Mouse (Mus musculus): ENCODE data around the gene Iqck.
A peak's percentile ranks its signal among the peaks of the same experiment; 100 is the strongest.

The Iqck gene

DNA sequence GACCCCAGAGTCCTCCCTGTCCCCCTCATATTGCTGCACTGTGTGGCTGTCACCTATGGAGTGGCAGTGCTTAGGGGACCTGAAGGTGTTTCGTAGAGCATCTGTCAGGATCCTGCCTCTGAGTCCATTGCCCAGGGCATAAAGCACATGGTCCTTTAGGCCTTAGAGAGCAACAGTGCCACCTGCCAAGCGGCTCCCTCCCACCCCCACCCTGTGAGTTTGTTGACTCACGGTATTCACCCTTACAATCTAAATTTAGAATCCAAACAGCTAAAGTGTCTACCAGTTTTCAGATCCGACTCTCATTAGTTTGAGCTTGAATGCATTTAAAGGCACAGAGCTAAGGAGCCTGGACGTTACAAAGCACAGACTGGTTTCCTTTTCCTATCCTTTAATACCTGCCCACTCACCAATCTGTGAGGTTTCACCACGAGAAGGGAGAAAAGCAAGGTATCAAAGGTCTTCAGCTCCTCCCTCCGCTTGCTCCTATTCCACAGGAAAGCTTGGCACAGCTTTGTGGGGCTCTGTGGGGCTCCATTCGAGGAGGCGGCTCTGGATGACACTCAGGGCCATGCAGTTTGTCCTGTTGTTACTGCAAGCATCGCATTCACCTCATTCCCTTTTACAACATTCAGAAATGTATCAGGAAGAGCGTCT, 98.2 kb downstream of the Iqck start:
- DNase-seq, result no peak

DNA sequence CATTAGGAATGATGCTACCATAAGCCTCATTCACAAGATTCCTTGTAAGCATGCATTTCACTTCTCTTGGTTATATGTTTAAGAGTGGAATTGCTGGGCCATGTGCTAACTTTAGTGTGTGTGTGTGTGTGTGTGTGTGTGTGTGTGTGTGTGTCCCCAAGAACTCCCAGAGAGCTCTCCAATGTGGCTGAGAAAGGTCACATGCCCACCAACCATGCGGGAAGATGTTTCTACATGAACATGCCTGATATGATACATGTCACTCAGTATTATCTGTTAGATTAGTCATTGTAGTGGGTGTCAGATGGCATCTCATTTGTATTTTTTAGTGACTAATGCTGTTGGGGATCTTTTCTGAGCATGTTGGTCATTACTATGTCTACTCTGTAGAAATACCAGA, 99.4 kb downstream of the Iqck start:
- DNase-seq, result no peak

DNA sequence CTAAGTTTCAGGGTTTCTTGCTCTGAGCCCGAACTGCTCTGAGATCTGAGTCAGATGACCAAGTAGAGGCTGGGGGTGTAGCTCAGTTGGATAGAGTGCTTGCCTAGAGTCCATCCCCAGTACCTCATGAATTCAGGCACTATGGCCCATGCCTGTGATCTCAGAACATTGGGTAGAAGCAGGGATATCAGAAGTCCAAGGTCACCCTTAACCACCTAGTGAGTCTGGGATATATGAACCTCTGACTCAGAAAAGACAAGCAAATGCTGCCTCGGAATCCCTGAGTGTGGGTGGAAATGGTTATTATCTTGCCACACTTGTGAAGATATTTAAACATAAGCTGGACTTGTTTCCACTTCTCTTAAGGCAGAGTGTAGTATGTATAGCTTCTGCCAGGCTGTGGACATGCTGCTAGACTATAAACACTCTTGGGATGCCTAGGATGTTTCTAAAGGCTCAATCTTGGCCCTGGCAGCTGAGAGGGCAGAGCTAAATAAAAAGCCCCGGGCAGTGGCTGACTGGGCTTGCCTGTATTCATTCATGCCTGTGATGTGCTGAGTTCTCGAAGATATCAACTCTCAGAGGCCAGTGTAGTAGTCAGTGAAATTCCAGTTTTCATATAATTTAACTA, 101.2 kb downstream of the Iqck start:
- DNase-seq, result no peak

DNA sequence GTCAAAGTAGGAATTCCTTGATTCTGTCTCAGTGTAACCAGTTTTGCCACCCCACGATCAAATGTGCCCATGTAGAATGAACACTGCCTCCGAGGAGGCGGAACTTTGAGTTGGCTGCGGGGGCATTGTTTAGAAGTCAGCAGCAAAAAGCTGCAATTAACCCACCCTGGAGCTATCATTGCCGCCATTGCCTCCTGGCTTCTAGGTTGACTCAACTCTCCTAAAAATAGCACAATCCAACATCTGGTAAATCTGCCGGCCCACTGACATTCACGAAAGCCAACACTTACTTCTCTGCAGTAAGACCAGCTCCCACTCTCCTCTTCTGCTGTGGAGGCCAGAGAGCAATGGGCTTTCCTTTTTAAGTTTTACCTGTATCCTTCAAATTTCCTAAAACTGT, 103.7 kb downstream of the Iqck start:
- DNase-seq, result no peak

DNA sequence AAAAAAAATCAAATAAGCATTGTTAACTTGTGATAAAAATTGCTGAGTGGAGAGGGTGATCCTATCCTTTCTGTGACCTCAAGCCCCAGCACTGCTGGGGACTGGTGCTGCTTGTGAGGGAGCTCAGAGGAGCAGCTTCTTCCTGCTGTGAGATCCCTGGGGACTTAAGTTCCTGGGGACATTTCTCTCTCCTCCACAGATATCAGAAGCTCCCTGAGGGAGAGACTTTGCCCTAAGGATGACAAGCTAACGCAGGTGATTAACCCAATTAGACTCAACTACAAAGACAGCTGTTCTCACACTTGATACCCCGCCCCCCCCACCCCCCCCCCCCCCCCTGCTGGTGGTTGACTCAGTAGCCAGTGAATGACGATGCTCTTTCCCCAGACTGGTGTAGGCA, 109.2 kb downstream of the Iqck start:
- DNase-seq, result no peak

DNA sequence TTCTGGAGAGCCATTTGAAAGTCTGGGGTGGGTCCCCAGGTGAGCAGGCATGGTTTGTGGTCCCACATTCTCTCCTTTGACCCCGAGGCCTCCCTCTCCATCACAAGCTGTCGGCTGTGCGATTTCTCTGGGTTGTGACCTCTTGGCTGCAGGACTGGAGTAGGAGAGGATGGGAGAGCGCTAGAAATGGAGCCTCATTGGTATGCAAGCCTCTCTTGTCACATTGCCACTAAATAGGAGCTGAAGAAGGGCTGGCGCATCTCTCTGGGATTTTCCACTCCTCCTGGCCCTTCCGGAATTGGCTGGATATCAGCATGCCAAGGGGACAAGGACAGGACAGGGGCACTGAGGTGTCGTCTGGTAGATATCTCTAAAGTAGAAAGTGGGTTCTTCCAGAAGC, 109.6 kb downstream of the Iqck start:
- DNase-seq, result no peak

DNA sequence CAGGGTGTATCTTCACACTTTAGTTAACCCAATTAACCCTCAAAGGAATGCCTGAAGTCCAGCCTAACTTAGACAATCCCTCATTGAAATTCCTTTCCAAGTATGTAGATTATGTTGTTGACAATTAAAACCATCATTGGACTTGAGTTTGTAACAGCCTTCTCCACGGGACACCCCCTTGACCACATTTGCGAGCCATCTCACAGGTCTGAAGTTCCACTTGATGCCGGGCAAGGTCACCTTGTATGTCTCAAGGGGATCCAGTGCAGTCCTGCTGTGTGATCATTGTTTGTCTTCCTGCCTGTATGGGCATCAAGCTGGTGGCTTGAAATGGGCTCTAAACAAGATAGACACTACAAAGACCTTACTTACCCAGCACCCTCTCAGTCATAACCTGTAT, 113.3 kb downstream of the Iqck start:
- no peak for DNase-seq

DNA sequence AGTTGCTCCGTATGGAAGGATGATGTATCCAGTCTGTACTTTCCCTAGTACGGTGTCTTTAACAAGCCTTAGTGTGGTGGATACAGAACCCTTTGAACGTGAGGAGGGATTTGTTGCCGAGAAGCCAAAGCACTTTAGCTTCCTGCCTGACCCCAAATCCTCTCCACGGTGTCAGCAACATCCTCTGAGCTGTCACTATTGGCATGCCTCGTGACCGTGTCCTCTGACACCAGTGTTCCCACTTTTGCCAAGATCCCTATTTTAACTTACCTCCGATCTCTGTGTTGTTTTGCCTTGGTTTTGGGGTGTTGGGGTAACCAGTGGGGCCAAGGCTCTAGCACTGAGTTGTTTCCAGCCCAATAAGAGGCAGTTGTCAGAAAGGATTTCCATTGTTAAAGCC, 115.9 kb downstream of the Iqck start:
- no peak for DNase-seq

DNA sequence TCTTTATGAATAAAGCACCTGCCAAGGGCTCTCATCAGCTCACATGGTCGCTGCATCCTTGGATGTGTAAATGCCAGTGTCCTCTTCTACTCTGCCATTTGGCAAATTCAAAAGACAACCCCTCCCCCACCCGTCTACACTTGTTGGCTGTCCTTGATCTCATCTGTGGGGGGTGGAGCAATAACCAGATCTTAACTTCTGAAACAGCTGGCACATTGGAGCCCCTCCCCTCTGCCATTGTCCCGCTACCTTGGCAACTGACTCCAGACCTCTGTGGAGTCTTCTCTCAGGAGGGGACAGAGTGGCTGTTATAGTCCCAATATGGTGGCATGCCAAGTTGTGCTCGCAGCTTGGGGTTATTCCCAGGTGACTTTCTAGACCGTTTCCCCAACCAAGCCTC, 116.8 kb downstream of the Iqck start:
- DNase-seq, result no peak

DNA sequence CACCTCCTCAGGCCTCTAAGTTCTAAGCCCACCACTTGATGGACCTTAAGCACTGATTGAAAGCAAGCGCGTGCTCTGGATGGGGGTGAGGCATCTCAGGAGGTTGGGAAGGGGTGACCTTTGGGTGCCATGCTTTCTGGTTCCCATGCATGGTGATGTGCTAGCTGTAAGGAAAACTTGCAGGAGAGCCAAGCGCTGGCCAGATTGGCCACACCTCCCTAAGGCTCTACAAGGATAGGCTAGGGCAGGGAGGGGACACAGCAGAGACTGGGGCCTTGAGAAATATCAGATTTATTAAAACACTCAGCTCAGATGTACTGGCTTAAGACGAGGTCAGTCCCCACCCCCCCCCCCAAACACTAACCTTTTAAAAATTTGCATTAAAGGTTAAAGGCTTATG, 117.8 kb downstream of the Iqck start:
- DNase-seq, result no peak

DNA sequence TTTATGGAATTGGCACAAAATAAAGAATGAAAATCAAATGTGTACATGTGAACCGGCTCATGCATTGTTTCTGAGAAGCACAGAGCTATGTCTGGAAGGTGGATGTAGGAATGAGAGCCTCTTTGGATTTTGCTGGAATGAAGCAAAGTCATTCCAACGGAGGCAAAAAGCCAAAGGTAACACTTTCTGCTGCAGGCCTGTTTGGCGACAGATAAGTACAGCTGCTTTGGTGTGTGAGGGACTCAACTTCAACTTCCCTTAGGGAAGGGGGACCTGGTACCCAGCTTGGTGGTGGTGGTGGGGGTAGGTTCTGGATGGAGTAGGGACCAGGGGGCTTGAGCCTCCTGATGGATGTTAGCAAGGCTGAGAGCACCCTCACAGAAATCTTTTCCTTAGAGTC, 120.3 kb downstream of the Iqck start:
- DNase-seq, result no peak

DNA sequence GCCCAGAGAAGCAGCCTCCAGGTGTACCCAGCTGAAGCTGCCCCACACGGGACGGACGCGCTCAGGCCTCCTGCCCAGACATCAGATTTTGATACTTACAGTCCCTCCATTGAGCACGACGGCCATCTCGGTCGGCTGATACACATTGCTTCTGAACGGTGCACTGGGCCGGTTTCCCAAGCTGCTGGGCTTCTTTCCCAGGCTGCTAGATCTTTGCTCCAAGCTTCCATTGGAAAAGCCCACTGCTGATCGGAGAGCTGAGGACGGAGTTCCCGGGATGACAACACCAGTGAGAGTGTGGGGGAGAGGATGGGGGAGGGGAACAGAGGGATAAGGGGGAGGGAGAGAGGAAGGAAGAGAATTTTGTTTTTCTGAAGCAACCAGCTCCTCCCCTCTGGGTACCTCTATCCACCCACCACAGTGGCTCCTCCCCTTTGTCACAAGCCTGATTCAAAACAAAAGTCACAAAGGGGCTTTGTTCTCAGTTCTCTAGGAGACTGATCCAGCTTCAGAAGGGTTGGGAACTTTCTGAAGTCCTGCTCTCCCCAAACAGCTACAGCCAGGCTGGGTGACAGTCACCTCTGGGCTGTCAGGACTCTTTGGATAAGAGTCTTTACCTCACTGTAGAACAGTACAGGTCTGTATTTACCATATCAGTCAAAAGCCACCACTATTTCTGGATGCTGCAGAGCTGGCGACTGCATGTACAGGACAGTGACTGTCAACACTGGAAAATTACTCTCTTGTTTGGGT, 121.0 kb downstream of the Iqck start:
- peak; percentile 52 to 65 for DNase-seq

DNA sequence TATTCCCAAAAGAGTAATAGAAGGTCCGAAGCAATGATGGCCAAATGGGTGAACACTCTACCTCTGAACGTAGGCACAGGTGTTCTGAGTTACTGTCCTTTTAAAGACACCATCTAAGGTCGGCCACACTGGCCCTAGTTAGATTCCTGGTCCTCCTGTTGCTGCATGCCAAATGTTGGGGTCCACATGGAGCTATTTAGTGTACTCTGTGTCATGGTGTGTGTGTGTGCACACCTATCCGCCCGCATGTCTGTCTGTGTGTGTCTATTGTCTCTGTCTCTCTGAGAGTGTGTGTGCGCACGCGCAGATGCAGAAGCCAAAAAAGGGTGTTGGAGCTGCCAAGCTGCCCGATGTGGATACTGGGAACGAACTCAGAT, 121.6 kb downstream of the Iqck start:
- no peak for DNase-seq

DNA sequence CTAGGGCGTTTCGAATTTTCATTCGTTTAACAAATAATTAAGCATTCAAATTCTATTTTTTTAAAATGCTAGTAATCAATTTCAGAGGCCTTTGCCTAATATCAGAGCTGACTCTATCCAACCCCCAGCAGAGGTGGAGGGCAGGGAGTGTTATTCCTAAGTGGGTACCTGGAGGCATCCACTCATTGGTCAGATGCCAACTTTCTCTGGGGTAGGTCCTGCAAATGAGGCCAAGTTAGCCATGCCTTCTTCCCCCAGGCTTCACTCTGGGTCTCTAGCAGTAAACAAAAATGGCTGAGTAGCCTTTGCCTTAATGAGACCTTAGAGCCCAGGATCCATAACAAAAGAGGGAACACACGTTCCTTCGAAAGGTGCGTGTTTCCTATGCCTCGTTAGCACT, 123.6 kb downstream of the Iqck start:
- no peak for DNase-seq

DNA sequence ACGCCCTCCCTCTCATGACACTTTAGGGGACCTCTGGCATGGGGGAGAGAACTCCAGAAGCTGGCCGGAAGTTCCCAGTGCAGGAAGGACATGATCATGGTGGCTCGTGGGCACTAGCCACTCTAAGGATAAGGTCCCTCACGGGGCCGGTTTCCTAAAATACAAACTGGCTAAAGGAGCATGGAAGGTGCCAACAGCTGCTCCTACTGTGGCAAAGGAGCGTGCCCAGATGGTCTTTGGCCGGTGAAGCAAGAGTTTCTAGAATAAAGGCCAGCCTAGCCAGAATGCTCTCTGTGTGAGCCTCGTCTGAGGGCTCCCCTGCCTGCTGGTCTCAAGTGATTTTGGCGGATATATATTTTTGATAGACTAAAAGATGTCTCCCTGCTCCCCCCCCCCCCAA, 124.2 kb downstream of the Iqck start:
- no peak for DNase-seq

DNA sequence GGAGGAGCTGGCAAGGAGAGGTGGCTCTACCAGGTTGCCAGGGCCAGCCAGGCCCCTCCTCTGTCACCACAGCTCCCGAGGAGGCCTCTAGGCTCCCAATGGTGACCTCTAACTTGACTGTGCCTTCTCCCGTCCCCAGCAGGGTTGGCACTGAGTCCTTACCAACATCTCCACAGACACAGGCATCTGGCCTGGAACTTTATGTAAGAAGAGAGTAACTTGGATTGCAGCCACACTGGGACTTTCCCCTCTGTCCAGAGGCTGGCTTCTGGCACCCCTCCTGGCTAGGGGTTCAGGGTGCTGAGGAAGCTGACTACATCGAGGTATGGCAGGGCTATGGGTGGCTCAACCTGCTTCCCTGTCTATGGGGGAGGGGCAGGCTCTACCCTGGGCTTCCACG, 125.8 kb downstream of the Iqck start:
- peak in 1 of 2 experiments; percentile 13 for DNase-seq

DNA sequence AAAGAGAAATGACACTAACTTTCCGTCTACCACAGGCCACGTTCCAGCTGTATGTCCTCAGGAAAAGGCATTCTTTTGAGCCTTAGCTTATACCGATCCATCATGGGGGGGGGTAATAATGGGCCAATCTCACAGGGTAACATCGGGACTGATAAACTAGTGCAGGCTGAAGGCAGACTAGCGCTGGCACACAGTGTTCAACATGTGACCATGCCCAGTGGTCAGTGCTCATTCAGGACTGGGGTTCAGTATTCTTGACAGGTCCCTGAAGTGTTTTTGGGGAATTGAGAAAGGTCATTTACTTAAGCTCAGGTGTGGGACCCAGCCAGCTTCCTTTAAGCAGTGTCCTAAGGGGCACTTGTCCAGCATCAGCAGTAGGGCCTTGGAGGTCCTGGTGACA, 126.3 kb downstream of the Iqck start:
- no peak for DNase-seq

DNA sequence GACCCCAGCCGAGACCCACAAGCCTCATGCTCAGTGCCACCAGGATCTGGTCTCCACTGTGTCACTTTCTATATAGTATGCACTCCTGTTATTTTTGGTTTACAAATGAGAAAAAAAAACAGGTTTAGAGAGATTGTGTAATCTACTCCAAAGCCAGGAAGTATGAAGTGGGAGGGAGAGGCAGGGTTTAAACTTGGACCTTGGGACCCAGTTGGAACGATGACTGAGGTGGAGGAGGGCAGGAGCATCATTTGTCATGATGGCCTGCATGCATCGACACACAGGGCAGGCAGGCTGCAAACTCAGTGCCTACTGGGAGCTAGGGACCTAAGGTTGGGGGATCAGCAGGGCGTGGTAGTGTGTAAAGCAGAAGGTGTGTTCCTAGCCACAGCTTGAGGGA, 127.0 kb downstream of the Iqck start:
- DNase-seq, result no peak

DNA sequence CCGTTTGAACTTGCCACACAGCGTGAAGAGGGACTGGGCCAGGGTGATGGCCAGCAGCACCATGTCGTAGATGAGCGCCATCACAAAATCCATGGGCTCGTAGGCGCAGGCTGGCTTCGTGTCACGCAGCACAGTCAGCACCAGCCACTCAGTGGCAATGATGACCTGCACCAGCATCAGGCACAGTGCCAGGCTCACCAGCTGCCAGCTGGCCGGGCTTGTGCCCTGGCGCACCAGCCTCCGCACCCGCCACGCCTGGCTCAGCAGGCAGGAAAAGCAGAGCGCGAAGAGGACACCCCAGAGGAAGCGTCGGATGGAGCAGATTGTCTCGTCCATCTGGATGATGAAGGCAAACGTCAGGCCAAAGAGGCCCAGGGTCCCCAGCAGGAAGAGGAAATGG, 128.4 kb downstream of the Iqck start:
- peak in 1 of 2 experiments; percentile 23 for DNase-seq

DNA sequence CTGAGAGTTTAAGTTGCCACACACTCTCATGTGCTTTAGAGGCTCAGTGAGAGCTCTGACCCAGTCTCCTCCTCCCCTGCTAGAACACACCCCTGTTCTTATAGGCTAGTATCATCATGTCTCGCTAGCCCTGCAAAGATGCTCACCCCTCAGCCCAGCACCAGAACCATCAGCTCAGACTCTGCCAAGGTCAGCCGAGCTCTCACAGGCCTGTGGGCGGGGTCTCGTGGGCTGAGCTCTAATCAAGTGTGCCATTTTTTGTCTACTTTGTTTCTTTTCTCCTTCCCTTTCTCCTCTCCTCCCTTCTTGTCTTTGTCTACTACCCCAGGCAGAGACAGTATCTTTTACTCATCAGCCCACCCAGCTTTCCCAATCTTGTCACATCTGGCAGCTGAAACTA, 130.2 kb downstream of the Iqck start:
- DNase-seq, result no peak

DNA sequence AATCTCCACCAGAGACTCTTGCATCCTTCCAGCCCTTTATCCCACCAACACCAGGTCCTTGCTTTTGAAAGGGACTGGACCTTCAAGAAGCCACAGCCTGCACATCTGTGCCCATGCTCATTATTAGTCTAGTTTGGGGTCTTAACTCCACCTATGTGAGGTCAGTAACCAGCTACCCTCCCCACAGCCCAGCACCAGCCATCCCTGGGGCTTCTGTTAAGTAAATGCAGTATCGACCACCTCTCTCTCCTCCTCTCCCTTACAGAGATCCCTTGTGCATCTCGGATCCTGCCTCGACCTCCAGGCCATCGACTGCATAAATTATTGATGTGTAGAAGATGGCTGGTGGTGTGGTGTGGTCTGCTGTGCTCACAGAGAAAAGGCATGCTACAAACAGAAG, 130.8 kb downstream of the Iqck start:
- DNase-seq, result no peak

DNA sequence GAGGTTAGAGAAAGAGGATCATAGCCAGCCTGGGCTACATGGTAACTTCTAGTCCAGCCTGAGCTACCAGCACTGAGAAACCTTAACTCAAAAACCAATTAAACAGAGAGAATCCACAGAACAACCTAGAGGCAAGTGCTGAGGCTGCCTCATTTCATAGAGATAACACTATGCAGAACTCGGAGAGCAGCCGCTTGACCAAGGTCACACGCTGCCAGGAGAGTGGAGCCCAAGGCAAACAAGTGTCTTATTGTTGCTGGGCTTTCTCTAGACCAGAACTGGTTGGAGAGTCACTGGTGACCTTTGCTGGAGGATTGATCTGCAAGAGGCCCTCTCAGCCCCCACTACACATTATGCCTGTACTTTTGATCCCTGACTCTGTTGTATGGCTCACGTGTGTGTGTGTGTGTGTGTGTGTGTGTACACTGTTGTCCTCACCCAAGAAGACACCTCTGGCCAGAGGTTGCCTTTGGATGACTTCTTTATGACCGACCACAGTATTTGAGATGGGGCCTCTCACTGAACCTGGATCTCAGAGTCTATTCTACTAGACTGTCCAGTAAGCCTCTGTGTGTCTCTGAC, 133.8 kb downstream of the Iqck start:
- no peak for DNase-seq

DNA sequence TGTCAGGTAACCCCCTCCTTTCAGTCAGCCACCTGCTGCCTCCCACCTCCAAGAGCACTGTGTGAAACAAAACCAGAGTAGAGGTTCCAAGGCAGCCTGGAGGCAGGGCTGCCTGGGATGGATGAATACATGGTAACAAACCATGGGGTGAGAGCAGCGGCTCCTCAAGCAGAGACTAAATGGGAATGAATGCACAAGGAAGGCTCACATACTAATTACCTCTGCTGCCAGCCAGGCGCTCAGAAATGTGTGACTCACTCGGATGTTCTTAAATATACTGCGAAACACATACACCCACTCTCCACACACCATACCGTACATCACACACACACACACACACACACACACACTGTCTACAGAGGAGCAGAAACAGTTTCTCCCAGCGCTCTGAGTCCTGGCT, 134.7 kb downstream of the Iqck start:
- DNase-seq, result no peak

DNA sequence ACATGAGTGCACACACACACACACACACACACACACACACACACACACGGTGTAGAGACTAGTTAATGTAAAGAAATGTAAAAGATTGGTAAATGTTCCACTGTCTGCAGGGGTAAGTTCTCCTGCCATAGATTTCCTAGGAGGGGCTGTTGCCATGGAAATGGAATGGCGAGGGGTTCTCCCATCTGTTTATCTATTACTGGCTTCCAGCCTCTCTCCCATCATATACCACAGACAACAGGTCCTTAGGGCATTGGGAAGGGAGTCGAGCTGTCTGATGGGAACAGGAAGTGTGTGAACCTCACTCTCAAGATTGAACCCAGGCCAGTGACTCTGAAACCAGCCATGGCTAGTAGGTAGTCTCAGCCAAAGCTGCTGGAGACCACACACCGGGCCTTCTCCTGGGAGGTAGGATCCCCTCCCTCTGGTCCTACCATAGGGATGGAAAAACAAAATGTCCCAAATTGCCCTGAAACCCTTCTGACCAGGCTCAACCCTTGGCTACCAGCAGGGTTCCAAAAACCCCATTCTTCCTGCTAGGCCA, 135.9 kb downstream of the Iqck start:
- no peak for DNase-seq

Data from kidney, postnatal 4 days (tissue).